Mouse (Mus musculus): ENCODE data around the gene Cyb561d2.

Gene Cyb561d2

DNA sequence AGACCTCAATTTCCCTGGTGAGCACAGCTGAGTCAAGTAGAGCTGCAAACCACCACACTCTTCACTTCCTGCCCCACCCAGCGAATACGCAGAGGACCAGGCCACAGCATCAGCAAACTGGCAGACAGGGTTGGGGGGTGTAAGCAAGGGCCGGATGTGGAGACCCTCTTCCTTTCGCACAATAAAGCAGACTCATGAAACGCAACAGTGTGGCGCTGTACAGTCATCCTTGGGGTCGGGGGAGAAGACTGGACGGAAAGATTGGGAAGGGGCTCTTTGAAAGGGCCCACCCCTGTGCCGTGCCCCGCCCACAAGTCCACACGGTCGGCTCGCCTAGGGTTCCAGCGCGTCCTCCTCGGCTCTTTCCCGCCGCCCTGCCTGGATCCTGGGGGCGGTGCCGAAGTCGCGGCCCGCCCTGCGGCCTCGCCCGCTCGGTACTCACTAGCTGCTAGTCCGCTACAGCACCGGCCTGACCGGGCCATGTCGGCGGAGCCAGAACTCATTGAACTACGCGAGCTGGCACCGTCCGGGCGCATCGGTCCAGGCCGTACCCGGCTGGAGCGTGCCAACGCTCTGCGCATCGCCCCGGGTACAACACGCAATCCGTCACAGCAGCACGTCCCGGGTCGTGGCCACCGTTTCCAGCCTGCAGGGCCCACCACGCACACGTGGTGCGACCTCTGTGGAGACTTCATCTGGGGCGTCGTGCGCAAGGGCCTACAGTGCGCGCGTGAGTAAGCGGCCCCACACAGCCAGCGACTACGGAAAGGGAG lies 9.3 kb upstream of the Cyb561d2 start, which contains the start of gene Rassf1:
Gene Rassf1, plus strand, starts transcription at position 439 of the 773 bp plus-strand sequence.
- DNase-seq (ENCODE audit: extremely low read depth, insufficient read length, low spot score): peak; percentile 93

- no peak for DNase-seq (ENCODE audit: extremely low read depth, insufficient read length, low spot score)
Measured at GRCm38 (mm10) chr9:107550491-107551116, 8.6 kb upstream of the Cyb561d2 start.

- DNase-seq (ENCODE audit: extremely low read depth, insufficient read length, low spot score): no peak
Measured at GRCm38 (mm10) chr9:107549297-107550074, 7.5 kb upstream of the Cyb561d2 start.

DNA sequence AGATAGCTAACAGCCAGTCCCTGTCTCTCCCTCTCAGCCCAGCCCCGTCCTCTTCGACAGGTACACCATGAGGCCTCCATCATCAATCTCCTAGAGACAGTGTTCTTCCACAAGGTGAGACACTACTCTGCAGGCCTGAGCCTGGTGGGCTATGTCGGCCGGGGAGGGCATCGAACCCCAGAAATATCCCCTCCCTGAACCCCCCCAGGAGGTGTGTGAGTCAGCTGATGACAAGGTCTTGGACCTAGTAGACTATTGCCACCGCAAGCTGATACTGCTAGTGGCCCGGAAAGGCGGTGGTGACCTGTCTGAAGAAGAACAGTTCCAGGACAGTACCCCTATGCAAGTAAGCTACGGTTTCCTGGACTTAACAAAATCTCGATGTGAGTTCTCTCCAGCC lies 6.8 kb upstream of the Cyb561d2 start:
- no peak for DNase-seq (ENCODE audit: extremely low read depth, insufficient read length, low spot score)

DNA sequence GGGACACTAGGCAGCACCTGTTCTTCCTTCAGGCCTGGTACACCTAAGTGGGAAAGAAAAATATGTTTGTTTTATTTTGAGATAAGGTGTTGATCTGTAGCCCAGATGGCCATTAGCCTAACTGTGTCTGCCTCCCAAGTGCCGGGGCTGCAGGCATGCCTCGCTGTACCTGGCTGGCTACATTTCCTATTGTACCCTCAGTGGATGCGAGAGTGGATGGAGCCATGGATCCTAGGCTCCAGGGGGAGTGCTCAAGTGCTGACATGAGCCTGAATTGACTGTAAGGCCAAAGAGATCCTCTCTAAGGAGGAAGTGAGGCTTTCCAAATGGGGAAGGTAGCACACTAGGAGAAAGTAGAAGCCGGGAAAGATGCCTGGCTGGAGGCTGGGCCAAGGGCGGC lies 6.0 kb upstream of the Cyb561d2 start:
- no peak for DNase-seq (ENCODE audit: extremely low read depth, insufficient read length, low spot score)

DNA sequence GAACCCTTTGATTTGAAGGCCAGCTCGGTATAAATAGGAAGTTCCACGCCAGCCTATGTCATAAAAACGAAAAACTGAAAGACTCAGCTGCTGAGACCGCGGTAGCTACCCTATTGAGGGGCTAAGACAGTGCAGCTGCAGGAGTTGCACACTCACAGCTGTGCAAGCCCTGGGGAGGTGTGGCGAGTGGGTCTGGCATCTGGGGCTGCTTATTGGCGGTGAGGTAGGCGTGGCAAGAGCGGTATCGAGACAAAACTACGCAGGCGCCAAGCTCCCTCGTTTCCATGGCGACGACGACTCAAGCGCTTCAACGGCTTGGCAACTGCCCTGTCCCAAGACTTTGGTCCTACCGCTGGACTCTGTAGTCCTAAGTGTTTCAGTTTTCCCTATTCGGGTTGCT lies 5.0 kb upstream of the Cyb561d2 start, which contains the start of gene Zmynd10:
Gene Zmynd10, plus strand, starts transcription at position 273 of the 400 bp plus-strand sequence.
- no peak for DNase-seq (ENCODE audit: extremely low read depth, insufficient read length, low spot score)

- DNase-seq (ENCODE audit: extremely low read depth, insufficient read length, low spot score): peak; percentile 35
Measured at GRCm38 (mm10) chr9:107545602-107546001, 3.6 kb upstream of the Cyb561d2 start.

- no peak for DNase-seq (ENCODE audit: extremely low read depth, insufficient read length, low spot score)
Measured at GRCm38 (mm10) chr9:107545199-107545598, 3.2 kb upstream of the Cyb561d2 start.

GRCm38 (mm10) chr9:107544729-107545128 lies 2.7 kb upstream of the Cyb561d2 start:
- DNase-seq (ENCODE audit: extremely low read depth, insufficient read length, low spot score): no peak

- DNase-seq (ENCODE audit: extremely low read depth, insufficient read length, low spot score): no peak
Measured at GRCm38 (mm10) chr9:107544196-107544700, 2.3 kb upstream of the Cyb561d2 start.

DNA sequence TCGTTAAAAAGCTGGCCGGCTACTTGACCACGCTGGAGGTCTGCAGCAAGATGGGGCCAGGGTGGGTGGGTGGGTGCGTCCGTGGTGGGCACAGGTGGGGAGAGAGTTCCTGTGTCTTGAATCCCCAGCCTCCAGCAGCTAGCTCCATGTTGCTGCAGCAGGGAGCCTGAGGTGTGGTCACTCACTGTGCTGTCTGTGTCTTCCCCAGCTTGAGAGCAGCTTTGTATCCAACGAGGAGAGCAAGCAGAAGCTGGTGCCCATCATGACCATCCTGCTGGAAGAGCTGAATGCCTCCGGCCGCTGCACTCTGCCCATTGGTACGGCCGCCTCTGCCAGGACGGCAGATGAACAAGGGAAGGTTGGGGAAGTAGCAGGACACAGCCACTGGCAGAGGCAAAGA lies 1.3 kb upstream of the Cyb561d2 start:
- no peak for DNase-seq (ENCODE audit: extremely low read depth, insufficient read length, low spot score)

DNA sequence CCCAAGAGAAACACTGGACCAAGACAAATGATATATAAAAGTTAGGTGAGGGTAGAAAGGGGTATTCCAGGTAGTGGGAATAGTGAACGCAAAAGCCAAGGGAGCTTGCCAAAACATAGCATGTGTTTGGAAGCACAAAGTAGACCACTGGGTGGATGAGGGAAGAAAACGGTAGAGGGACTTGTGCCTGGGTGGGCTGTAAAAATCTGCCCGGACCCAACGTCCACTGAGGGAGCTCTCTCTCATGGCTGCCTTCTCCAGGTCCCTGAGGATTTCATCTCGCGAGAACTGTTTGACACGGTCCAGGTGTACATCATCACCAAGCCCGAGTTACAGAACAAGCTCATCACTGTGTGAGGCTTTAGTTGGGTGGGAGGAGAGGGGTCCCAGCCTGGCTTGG lies 728 bp upstream of the Cyb561d2 start:
- DNase-seq (ENCODE audit: extremely low read depth, insufficient read length, low spot score): no peak

DNA sequence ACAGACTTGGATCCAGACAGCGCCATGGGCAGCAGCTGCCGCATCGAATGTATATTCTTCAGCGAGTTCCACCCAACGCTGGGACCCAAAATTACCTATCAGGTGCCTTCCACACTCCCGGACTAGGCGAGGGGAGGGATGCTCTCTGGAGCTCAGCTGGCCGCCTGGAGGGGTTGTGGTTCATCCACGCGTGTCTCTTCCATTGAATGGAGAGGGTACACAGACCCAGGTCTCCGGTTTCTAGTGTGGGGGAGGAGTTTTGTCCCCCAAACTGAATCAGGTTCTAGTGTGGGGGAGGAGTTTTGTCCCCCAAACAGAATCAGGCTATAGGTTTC lies 326 bp upstream of the Cyb561d2 start:
- no peak for DNase-seq (ENCODE audit: extremely low read depth, insufficient read length, low spot score)

DNA sequence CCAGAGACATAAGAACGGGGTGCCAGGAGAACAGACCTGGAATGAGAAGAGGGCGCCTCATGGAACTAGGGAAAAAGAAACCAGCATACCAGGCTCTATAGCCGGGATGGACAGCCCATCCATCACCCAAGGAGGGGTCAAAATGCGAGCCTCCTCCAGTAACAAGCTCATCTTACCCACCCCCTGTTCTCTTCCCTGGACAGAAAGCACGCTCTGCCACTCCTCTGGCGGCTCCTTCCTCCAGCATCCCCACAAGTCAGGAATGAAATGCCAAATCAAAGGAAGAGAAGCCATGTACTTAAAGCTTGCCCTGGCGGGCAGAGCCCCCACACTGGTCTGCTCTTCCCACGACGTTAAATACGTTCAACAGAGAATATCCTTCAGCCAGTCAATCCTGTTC lies 988 bp downstream of the Cyb561d2 start:
- DNase-seq (ENCODE audit: extremely low read depth, insufficient read length, low spot score): no peak

- no peak for DNase-seq (ENCODE audit: extremely low read depth, insufficient read length, low spot score)
Measured at GRCm38 (mm10) chr9:107540420-107540819, 1.6 kb downstream of the Cyb561d2 start.

DNA sequence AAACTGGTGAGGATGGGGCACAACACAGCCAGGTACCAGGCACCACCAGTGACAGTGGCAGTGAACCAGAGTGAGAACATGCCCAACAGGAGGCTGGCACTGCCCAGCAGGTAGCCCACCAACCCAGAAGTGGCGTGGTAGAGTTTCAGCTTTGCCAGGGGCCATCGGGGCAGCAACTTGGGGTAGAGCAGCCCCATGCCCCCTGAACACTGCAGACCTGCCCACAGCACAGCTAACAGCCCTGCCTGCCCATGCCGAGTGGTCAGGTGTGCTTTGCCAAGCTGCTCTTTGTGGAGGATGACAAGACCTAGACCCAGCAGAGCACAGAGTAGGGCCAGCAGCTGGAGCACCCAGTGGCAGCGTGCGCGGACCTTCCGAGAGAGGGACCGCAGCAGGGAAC lies 2.1 kb downstream of the Cyb561d2 start:
- no peak for DNase-seq (ENCODE audit: extremely low read depth, insufficient read length, low spot score)

GRCm38 (mm10) chr9:107538711-107539110 lies 3.3 kb downstream of the Cyb561d2 start:
- no peak for DNase-seq (ENCODE audit: extremely low read depth, insufficient read length, low spot score)

GRCm38 (mm10) chr9:107538231-107538630 lies 3.8 kb downstream of the Cyb561d2 start:
- no peak for DNase-seq (ENCODE audit: extremely low read depth, insufficient read length, low spot score)

DNA sequence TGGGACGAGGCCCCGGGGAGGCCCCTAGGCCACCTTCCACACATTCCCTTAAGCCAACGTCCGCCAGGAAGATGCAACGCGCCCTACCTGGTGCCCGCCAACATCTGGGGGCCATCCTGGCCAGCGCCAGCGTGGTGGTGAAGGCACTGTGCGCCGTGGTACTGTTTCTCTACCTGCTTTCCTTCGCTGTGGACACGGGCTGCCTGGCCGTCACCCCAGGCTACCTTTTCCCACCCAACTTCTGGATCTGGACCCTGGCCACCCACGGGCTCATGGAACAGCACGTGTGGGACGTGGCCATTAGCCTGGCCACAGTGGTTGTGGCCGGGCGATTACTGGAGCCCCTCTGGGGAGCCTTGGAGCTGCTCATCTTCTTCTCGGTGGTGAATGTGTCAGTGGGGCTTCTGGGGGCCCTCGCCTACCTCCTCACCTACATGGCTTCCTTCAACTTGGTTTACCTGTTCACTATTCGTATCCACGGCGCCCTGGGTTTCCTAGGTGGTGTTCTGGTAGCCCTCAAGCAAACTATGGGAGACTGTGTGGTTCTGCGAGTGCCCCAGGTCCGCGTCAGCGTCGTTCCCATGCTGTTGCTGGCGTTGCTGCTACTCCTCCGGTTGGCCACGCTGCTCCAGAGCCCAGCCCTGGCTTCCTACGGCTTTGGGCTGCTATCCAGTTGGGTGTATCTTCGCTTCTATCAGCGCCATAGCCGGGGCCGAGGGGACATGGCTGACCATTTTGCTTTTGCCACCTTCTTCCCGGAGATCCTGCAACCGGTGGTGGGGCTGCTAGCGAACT lies 7.4 kb downstream of the Cyb561d2 start:
- DNase-seq (ENCODE audit: extremely low read depth, insufficient read length, low spot score): peak; percentile 48

- peak; percentile 98 for DNase-seq (ENCODE audit: extremely low read depth, insufficient read length, low spot score)
Measured at GRCm38 (mm10) chr9:107533791-107534407, 8.1 kb downstream of the Cyb561d2 start, which contains the start of gene Tmem115. Gene Tmem115, plus strand, starts transcription at chr9:107533945.

All from 3134 (cell line).